Mouse (Mus musculus): ENCODE data around the gene Gm10803. TPM values are rescaled to one million over a fixed set of nuclear protein-coding genes. Genes with fewer than 3 reads are reported as not detected.
"Not testable (repeated sequence)": the region's sequence is repeated elsewhere in the genome, so short reads cannot be mapped to it uniquely, and the experiment has no call there.

Gene Gm10803
- polyA plus RNA-seq (2015; fragmentation: Nextera tagmentation; extraction: Ambion mirVana) = not detected in 2 replicates

- 91% methylated on average over 2 of the region's 2 CpGs for WGBS
These were observed at the start of gene Gm10803 for GRCm38 (mm10) chr2:93560268-93560667. Gm10803 (plus strand) TSS chr2:93560568.

GRCm38 (mm10) chr2:93510839-93511238 is 49.5 kb upstream of the Gm10803 start:
- H3K4me2 ChIP-seq = no peak overlapping the region
- ATAC-seq (ENCODE audit: low FRiP score) = no peak
- H3K4me3 ChIP-seq = no peak overlapping the region
- no peaks in the 10 kb centered on the region for H3K36me3 ChIP-seq
- no peak overlapping the region for H3K9ac ChIP-seq
- H3K4me1 ChIP-seq (replicated peaks) = no peaks in the 10 kb centered on the region
- H3K27ac ChIP-seq = no peak overlapping the region
- no peaks in the 10 kb centered on the region for H3K9me3 ChIP-seq
- no peaks in the 10 kb centered on the region for H3K27me3 ChIP-seq
- 90% methylated on average over 1 of the region's 1 CpGs for WGBS

More at GRCm38 (mm10) chr2:93560268-93560667, at the start of gene Gm10803:
- H3K36me3 ChIP-seq; H3K27ac ChIP-seq; H3K4me2 ChIP-seq; H3K4me3 ChIP-seq; H3K4me1 ChIP-seq (replicated peaks); H3K27me3 ChIP-seq; ATAC-seq (ENCODE audit: low FRiP score); H3K9me3 ChIP-seq; H3K9ac ChIP-seq: not testable (repeated sequence)

- Histone ChIP-seq H3K4me3 (no peak overlapping the region), H3K27ac (no peak overlapping the region), H3K4me2 (no peak overlapping the region), H3K9ac (no peak overlapping the region), H3K27me3 (no peaks in the 10 kb centered on the region), H3K4me1 (replicated peaks) (no peaks in the 10 kb centered on the region), H3K9me3 (no peaks in the 10 kb centered on the region), H3K36me3 (no peaks in the 10 kb centered on the region)
- 68% methylated on average over 7 of the region's 7 CpGs for WGBS
- ATAC-seq (ENCODE audit: low FRiP score) = no peak
These were observed 48.2 kb upstream of the Gm10803 start for GRCm38 (mm10) chr2:93512130-93512529.

GRCm38 (mm10) chr2:93515246-93515645 is 45.1 kb upstream of the Gm10803 start:
- no peak for ATAC-seq (ENCODE audit: low FRiP score)
- no peak overlapping the region for H3K27ac ChIP-seq
- H3K4me2 ChIP-seq = no peak overlapping the region
- no peaks in the 10 kb centered on the region for H3K36me3 ChIP-seq
- 89% methylated on average over 4 of the region's 4 CpGs for WGBS
- H3K4me3 ChIP-seq = no peak overlapping the region
- H3K9ac ChIP-seq = no peak overlapping the region
- H3K9me3 ChIP-seq = no peaks in the 10 kb centered on the region
- 0 out of 2 replicates have a peak, but pooled peaks cover 5% of the 10 kb centered on the region for H3K27me3 ChIP-seq
- no peaks in the 10 kb centered on the region for H3K4me1 ChIP-seq (replicated peaks)

- H3K4me1 ChIP-seq (replicated peaks) = peaks cover 19% of the 10 kb centered on the region
- H3K9me3 ChIP-seq = no peaks in the 10 kb centered on the region
- H3K36me3 ChIP-seq = no peaks in the 10 kb centered on the region
- ATAC-seq (ENCODE audit: low FRiP score) = peak; percentile 44; the same call in 1 of the 2 replicates
- 53% methylated on average over 4 of the region's 4 CpGs for WGBS
- H3K27me3 ChIP-seq = 0 out of 2 replicates have a peak, but pooled peaks cover 5% of the 10 kb centered on the region
- H3K27ac ChIP-seq = no peak overlapping the region
- no peak overlapping the region for H3K9ac ChIP-seq
- no peak overlapping the region for H3K4me3 ChIP-seq
- H3K4me2 ChIP-seq = no peak overlapping the region
These were observed 39.3 kb upstream of the Gm10803 start for GRCm38 (mm10) chr2:93521042-93521441.

- Histone ChIP-seq H3K4me3 (no peak overlapping the region), H3K9me3 (no peaks in the 10 kb centered on the region), H3K27me3 (0 out of 2 replicates have a peak, but pooled peaks cover 5% of the 10 kb centered on the region), H3K27ac (peak overlapping the region; percentile 60; the same call in 1 of the 2 replicates), H3K9ac (0 out of 2 replicates have a peak overlapping the region, but pooled peaks have one; percentile 10), H3K4me1 (replicated peaks) (peaks cover 19% of the 10 kb centered on the region), H3K36me3 (no peaks in the 10 kb centered on the region), H3K4me2 (peak overlapping the region; percentile 6; the same call in 1 of the 2 replicates)
- WGBS = 73% methylated on average over 6 of the region's 6 CpGs
- ATAC-seq (ENCODE audit: low FRiP score) = peak; percentile 44; the same call in 1 of the 2 replicates
These were observed 38.8 kb upstream of the Gm10803 start for GRCm38 (mm10) chr2:93521571-93521970.

- Histone ChIP-seq H3K4me2 (peak overlapping the region; percentile 6; the same call in 1 of the 2 replicates), H3K4me3 (no peak overlapping the region), H3K9me3 (no peaks in the 10 kb centered on the region), H3K36me3 (no peaks in the 10 kb centered on the region), H3K27ac (peak overlapping the region; percentile 60; the same call in 1 of the 2 replicates), H3K9ac (peak overlapping the region; percentile 10; the same call in 1 of the 2 replicates), H3K4me1 (replicated peaks) (peaks cover 19% of the 10 kb centered on the region), H3K27me3 (0 out of 2 replicates have a peak, but pooled peaks cover 5% of the 10 kb centered on the region)
- WGBS = 51% methylated on average over 16 of the region's 16 CpGs
- ATAC-seq (ENCODE audit: low FRiP score) = peak; percentile 55; the same call in 1 of the 2 replicates
These were observed 38.4 kb upstream of the Gm10803 start for GRCm38 (mm10) chr2:93522005-93522404.

- no peaks in the 10 kb centered on the region for H3K9me3 ChIP-seq
- no peak overlapping the region; the same call in 1 of the 2 replicates for H3K27ac ChIP-seq
- H3K4me1 ChIP-seq (replicated peaks) = peaks cover 19% of the 10 kb centered on the region
- no peak overlapping the region for H3K9ac ChIP-seq
- H3K4me3 ChIP-seq = no peak overlapping the region
- 74% methylated on average over 16 of the region's 16 CpGs for WGBS
- H3K4me2 ChIP-seq = no peak overlapping the region
- 0 out of 2 replicates have a peak, but pooled peaks cover under 1% of the 10 kb centered on the region for H3K27me3 ChIP-seq
- no peaks in the 10 kb centered on the region for H3K36me3 ChIP-seq
- no peak for ATAC-seq (ENCODE audit: low FRiP score)
These were observed 35.2 kb upstream of the Gm10803 start for GRCm38 (mm10) chr2:93525033-93525762.

- ATAC-seq (ENCODE audit: low FRiP score) = no peak
- 67% methylated on average over 4 of the region's 4 CpGs for WGBS
- no peaks in the 10 kb centered on the region for H3K4me1 ChIP-seq (replicated peaks)
These were observed 30.8 kb upstream of the Gm10803 start for GRCm38 (mm10) chr2:93529602-93530001.

GRCm38 (mm10) chr2:93533891-93534290 is 26.5 kb upstream of the Gm10803 start:
- Histone ChIP-seq H3K4me2 (no peak overlapping the region), H3K27ac (no peak overlapping the region), H3K9ac (no peak overlapping the region), H3K4me3 (no peak overlapping the region), H3K36me3 (no peaks in the 10 kb centered on the region), H3K4me1 (replicated peaks) (peaks cover 12% of the 10 kb centered on the region; the same call in 1 of the 2 replicates), H3K9me3 (no peaks in the 10 kb centered on the region), H3K27me3 (no peaks in the 10 kb centered on the region)
- ATAC-seq (ENCODE audit: low FRiP score) = no peak
- WGBS = 98% methylated on average over 7 of the region's 7 CpGs

More at GRCm38 (mm10) chr2:93529602-93530001, 30.8 kb upstream of the Gm10803 start:
- Histone ChIP-seq H3K4me2 (no peak overlapping the region), H3K4me3 (no peak overlapping the region), H3K27ac (no peak overlapping the region), H3K9me3 (no peaks in the 10 kb centered on the region), H3K27me3 (no peaks in the 10 kb centered on the region), H3K9ac (no peak overlapping the region), H3K36me3 (no peaks in the 10 kb centered on the region)

GRCm38 (mm10) chr2:93537385-93537967 is 22.9 kb upstream of the Gm10803 start:
- ATAC-seq (ENCODE audit: low FRiP score) = peak; percentile 57; the same call in 1 of the 2 replicates
- WGBS = 50% methylated on average over 3 of the region's 3 CpGs
- peaks cover 12% of the 10 kb centered on the region; the same call in 1 of the 2 replicates for H3K4me1 ChIP-seq (replicated peaks)
- H3K9ac ChIP-seq = no peak overlapping the region
- no peaks in the 10 kb centered on the region for H3K27me3 ChIP-seq
- no peak overlapping the region for H3K27ac ChIP-seq
- H3K9me3 ChIP-seq = no peaks in the 10 kb centered on the region
- H3K36me3 ChIP-seq = no peaks in the 10 kb centered on the region
- H3K4me3 ChIP-seq = no peak overlapping the region
- H3K4me2 ChIP-seq = no peak overlapping the region

- Histone ChIP-seq H3K27me3 (no peaks in the 10 kb centered on the region), H3K4me2 (no peak overlapping the region), H3K9ac (no peak overlapping the region), H3K4me1 (replicated peaks) (peaks cover 12% of the 10 kb centered on the region; the same call in 1 of the 2 replicates), H3K4me3 (no peak overlapping the region), H3K36me3 (no peaks in the 10 kb centered on the region), H3K27ac (0 out of 2 replicates have a peak overlapping the region, but pooled peaks have one; percentile 40), H3K9me3 (no peaks in the 10 kb centered on the region)
- no peak for ATAC-seq (ENCODE audit: low FRiP score)
- WGBS = 46% methylated on average over 6 of the region's 6 CpGs
These were observed 22.2 kb upstream of the Gm10803 start for GRCm38 (mm10) chr2:93538140-93538539.
